Mouse (Mus musculus) megakaryocyte, embryonic 14.5 days (primary cell): Measurements from ENCODE around the gene Zfp513. TPM values are rescaled to one million over a fixed set of nuclear protein-coding genes. Genes with fewer than 3 reads are reported as not detected.

ENCODE experiments used
- H3K27me3 ChIP-seq: replicated peaks from 2 replicates; pipeline ENCODE3; 2012; ENCODE audit warnings: inconsistent platforms
- H3K36me3 ChIP-seq: replicated peaks from 2 replicates; pipeline ENCODE3; 2012; ENCODE audit warnings: low read length, inconsistent platforms, mixed read lengths
- H3K4me1 ChIP-seq: 2 replicates; pipeline ENCODE4 v1.6.1; 2012; ENCODE audit warnings: inconsistent platforms
- H3K4me3 ChIP-seq: replicated peaks from 2 replicates; pipeline ENCODE3; 2012; ENCODE audit warnings: moderate library complexity, mild to moderate bottlenecking, inconsistent platforms
- H3K9me3 ChIP-seq: 2 replicates; pipeline ENCODE4 v1.6.1; 2012; ENCODE audit warnings: inconsistent platforms
- FLI1 ChIP-seq: IDR thresholded peaks from 2 replicates; pipeline ENCODE4 v1.6.1; 2012; ENCODE audit warnings: low read length, inconsistent platforms, mixed read lengths
- GATA1 ChIP-seq: IDR thresholded peaks from 3 replicates; pipeline ENCODE4 v1.6.1; 2012; ENCODE audit warnings: mixed read lengths, low read length, inconsistent platforms, borderline replicate concordance
- polyA plus RNA-seq: library from polyadenylated mRNA; stranded (reverse); fragments of >175 nt; gene quantifications from 2 replicates; pipeline ENCODE4 v1.2.3, GENCODE M21; 2012; ENCODE audit warnings: low replicate concordance; ENCODE audit not compliant: insufficient read depth

Zfp513 gene
- polyA plus RNA-seq, 1 experiment: 34.2 TPM

GRCm38 (mm10) chr5:31179301-31179765 is 22.8 kb downstream of the Zfp513 start:
- Histone ChIP-seq H3K9me3 (no peaks in the 10 kb centered on the region), H3K36me3 (peaks cover 17% of the 10 kb centered on the region), H3K27me3 (no peaks in the 10 kb centered on the region), H3K4me1 (peaks cover 60% of the 10 kb centered on the region), H3K4me3 (peak overlapping the region; percentile 95)
- TF ChIP-seq GATA1: no peak
- no peak for TF ChIP-seq FLI1

GRCm38 (mm10) chr5:31168630-31169029 is 33.5 kb downstream of the Zfp513 start:
- H3K36me3 ChIP-seq: peaks cover 94% of the 10 kb centered on the region
- H3K4me3 ChIP-seq: no peak overlapping the region
- no peaks in the 10 kb centered on the region for H3K27me3 ChIP-seq
- peaks cover 7% of the 10 kb centered on the region; the same call in 1 of the 2 replicates for H3K4me1 ChIP-seq
- no peak for TF ChIP-seq FLI1
- no peak for TF ChIP-seq GATA1
- H3K9me3 ChIP-seq: no peaks in the 10 kb centered on the region

DNA sequence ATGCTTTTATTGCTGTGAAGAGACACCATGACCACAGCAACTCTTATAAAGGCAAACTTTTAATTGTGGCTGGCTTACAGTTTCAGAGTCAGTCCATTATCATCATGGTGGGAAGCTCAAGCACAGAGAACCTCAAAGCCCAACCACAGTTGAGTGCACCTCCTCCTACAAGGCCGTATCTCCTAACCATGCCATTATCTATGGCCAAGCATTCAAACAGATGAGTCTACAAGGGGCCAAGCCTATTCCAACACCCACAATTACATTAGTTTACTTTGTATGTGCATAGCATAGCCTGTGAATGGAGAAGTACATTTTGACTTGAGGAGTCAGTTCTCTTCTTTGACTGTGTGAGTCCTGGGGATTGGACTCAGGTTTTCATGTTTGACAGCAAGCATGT is 37.2 kb downstream of the Zfp513 start:
- H3K4me1 ChIP-seq: peaks cover 20% of the 10 kb centered on the region
- H3K36me3 ChIP-seq: peaks cover 99% of the 10 kb centered on the region
- H3K9me3 ChIP-seq: no peaks in the 10 kb centered on the region
- TF ChIP-seq FLI1 (no peak), GATA1 (no peak)
- H3K4me3 ChIP-seq: no peak overlapping the region
- no peaks in the 10 kb centered on the region for H3K27me3 ChIP-seq

GRCm38 (mm10) chr5:31162462-31162861 is 39.6 kb downstream of the Zfp513 start:
- H3K4me3 ChIP-seq: no peak overlapping the region
- peaks cover 20% of the 10 kb centered on the region for H3K4me1 ChIP-seq
- peaks cover 99% of the 10 kb centered on the region for H3K36me3 ChIP-seq
- no peaks in the 10 kb centered on the region for H3K27me3 ChIP-seq
- H3K9me3 ChIP-seq: no peaks in the 10 kb centered on the region
- TF ChIP-seq GATA1 (no peak), FLI1 (no peak)

- Histone ChIP-seq H3K36me3 (peaks cover 59% of the 10 kb centered on the region), H3K27me3 (no peaks in the 10 kb centered on the region), H3K9me3 (no peaks in the 10 kb centered on the region), H3K4me1 (peaks cover 36% of the 10 kb centered on the region), H3K4me3 (peak within 1 kb of the TSS; percentile 99)
- TF ChIP-seq GATA1: no peak
- no peak for TF ChIP-seq FLI1
Measured at GRCm38 (mm10) chr5:31154152-31154553, 48.0 kb downstream of the Zfp513 start, which contains the start of gene Mpv17. Mpv17 (minus strand) TSS chr5:31154251.

DNA sequence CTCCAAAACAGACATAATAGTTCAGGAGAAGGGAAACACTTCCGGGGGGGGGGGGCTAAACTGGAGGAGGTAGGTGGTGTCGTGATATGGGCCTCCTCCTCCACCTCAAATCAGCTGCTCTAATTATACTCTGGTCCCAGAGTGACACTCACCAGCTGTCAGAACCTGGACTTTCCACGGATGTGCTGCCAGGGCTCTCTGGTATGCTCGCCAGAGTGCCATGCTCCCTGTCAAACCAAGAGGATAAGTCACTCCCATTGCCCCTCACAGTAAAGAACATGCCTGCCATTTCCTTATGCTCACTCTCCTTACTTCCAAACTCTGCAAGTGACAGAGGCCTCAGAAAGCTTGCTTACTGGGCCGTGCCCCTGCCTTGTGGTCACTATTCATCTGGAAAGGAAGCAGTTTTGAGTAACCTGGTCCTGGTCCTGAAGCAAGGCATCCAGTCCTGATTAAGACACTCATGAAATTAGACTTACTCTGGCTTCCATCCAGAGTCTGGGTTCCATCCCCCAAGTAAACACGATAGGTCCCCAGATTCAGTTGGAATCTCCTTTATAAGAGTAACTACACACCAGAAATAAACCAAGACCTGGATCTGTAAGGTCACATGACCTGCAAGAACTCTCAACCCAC is 48.5 kb downstream of the Zfp513 start:
- no peaks in the 10 kb centered on the region for H3K27me3 ChIP-seq
- H3K4me1 ChIP-seq: peaks cover 39% of the 10 kb centered on the region
- no peaks in the 10 kb centered on the region for H3K9me3 ChIP-seq
- H3K36me3 ChIP-seq: peaks cover 56% of the 10 kb centered on the region
- no peak for TF ChIP-seq GATA1
- peak overlapping the region; percentile 99 for H3K4me3 ChIP-seq

DNA sequence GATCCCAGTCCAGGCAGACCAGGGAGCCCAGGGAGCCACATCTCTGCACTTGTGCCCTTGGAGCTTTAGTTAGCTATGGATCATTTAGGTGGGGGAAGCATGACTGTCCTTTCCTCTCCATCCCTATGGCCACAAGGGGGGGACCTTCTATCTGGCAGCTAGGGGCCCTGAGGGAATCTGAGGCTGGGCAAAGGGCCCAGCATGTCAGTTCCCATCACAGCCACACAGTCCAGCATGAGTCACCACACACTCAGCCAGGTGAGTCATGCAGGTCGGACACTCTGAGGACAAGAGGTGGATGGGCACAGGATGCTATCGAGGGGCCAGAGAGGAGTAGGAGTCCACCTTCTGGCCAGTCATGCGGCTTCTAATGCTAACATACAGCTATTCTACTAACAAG is 50.4 kb downstream of the Zfp513 start:
- Histone ChIP-seq H3K4me1 (peaks cover 43% of the 10 kb centered on the region), H3K9me3 (no peaks in the 10 kb centered on the region), H3K4me3 (peak overlapping the region; percentile 31), H3K36me3 (peaks cover 53% of the 10 kb centered on the region), H3K27me3 (no peaks in the 10 kb centered on the region)
- TF ChIP-seq FLI1 (no peak), GATA1 (no peak)

- Histone ChIP-seq H3K4me1 (peaks cover 42% of the 10 kb centered on the region), H3K9me3 (no peaks in the 10 kb centered on the region), H3K36me3 (peaks cover 58% of the 10 kb centered on the region), H3K4me3 (no peak overlapping the region), H3K27me3 (no peaks in the 10 kb centered on the region)
- no peak for TF ChIP-seq GATA1
- TF ChIP-seq FLI1: no peak
Measured at GRCm38 (mm10) chr5:31149781-31150180, 52.3 kb downstream of the Zfp513 start.

Other genes starting within 250 kb of the Zfp513 start
- 43.7 and 59.1 TPM in 2 replicates for gene Preb, start 241.9 kb downstream of the Zfp513 start, polyA plus RNA-seq
- gene Tcf23, start 233.6 kb downstream of the Zfp513 start, polyA plus RNA-seq: not detected in 2 replicates
- gene Atraid, start 154.0 kb downstream of the Zfp513 start, polyA plus RNA-seq: 6.5 and 48.6 TPM in 2 replicates
- gene Slc5a6, start 153.4 kb downstream of the Zfp513 start, polyA plus RNA-seq: 5.0 and 8.2 TPM in 2 replicates
- gene Cad, start 147.5 kb downstream of the Zfp513 start, polyA plus RNA-seq: 218 and 333 TPM in 2 replicates
- not detected in 2 replicates for gene Dnajc5g, start 96.0 kb downstream of the Zfp513 start, polyA plus RNA-seq
- not detected in 2 replicates for gene Slc30a3, start 94.1 kb downstream of the Zfp513 start, polyA plus RNA-seq
- not detected in 2 replicates for gene Trim54, start 85.6 kb downstream of the Zfp513 start, polyA plus RNA-seq
- not detected in 2 replicates for gene Ucn, start 63.5 kb downstream of the Zfp513 start, polyA plus RNA-seq
- 9.4 and 46.6 TPM in 2 replicates for gene Mpv17, start 48.1 kb downstream of the Zfp513 start, polyA plus RNA-seq
- 7.0 and 7.9 TPM in 2 replicates for gene Gm29609, start 22.4 kb downstream of the Zfp513 start, polyA plus RNA-seq
- gene Gtf3c2, start 22.2 kb downstream of the Zfp513 start, polyA plus RNA-seq: 9.1 and 15.0 TPM in 2 replicates
- 5.4 and 54.1 TPM in 2 replicates for gene Snx17, start 9.1 kb downstream of the Zfp513 start, polyA plus RNA-seq
- gene Eif2b4, start 8.9 kb downstream of the Zfp513 start, polyA plus RNA-seq: 92.1 and 146 TPM in 2 replicates
- gene Ppm1g, start 18.4 kb upstream of the Zfp513 start, polyA plus RNA-seq: 188 and 232 TPM in 2 replicates
- gene Nrbp1, start 38.6 kb upstream of the Zfp513 start, polyA plus RNA-seq: 25.6 and 48.2 TPM in 2 replicates
- not detected in 2 replicates for gene Gm9970, start 38.9 kb upstream of the Zfp513 start, polyA plus RNA-seq
- 0.48 TPM in 1 of 2 replicates, not detected in the other for gene Krtcap3, start 49.4 kb upstream of the Zfp513 start, polyA plus RNA-seq
- 8.8 and 19.3 TPM in 2 replicates for gene Ift172, start 88.8 kb upstream of the Zfp513 start, polyA plus RNA-seq
- not detected in 2 replicates for gene Fndc4, start 93.8 kb upstream of the Zfp513 start, polyA plus RNA-seq
- gene Gckr, start 95.1 kb upstream of the Zfp513 start, polyA plus RNA-seq: not detected in 2 replicates